Mouse (Mus musculus) gastrocnemius, postnatal 25 days (tissue): ENCODE data around the gene Cst6. TPM values are rescaled to one million over a fixed set of nuclear protein-coding genes. Genes with fewer than 3 reads are reported as not detected.
"Not testable (repeated sequence)": the region's sequence is repeated elsewhere in the genome, so short reads cannot be mapped to it uniquely, and the experiment has no call there.

Experiments
- DNase-seq: peaks from one replicate; pipeline ENCODE4 v3.0.0; 2022
- long read RNA-seq, 2 experiments: library from polyadenylated mRNA; stranded (forward); transcript quantifications; one replicate each; pipeline ENCODE4 v2.0.0; 2021
- total RNA-seq, 2 experiments: library from RNA; stranded (reverse); gene quantifications; 1 replicate in 1 of 2; 2 replicates in 1 of 2; pipeline ENCODE4 v1.2.3; 2021

Cst6 gene
- 10 to 100 TPM; 19.7 to 41.3 TPM for total RNA-seq
- long read RNA-seq, experiment 1, transcript Cst6-201 (3 exons, 3,951 nt), result major isoform, 33 of 35 reads
- long read RNA-seq, experiment 1, partial matches to known transcripts, result 2 of 35 reads
- long read RNA-seq, experiment 1, other reads (novel, unspliced or antisense), result 0 of 35 reads
- long read RNA-seq, experiment 2, transcript Cst6-201 (3 exons, 3,951 nt), result major isoform, 24 of 24 reads
- long read RNA-seq, experiment 2, partial matches to known transcripts, result 0 of 24 reads
- long read RNA-seq, experiment 2, other reads (novel, unspliced or antisense), result 0 of 24 reads

DNA sequence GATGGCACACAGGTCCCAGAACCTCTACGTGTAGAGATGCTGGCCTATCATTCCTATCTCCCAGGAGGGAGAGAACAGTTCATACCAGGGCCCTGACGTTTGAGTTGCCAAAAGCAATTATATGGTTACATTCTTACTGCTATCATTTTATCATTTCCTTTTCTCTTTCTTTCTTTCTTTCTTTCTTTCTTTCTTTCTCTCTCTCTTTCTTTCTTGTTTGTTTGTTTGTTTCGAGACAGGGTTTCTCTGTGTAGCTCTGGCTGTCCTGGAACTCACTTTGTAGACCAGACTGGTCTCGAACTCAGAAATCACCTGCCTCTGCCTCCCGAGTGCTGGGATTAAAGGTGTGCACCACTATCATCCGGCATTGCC lies at the start of gene Cst6:
Gene Cst6 (minus strand): TSS at position 73 of the 372 bp plus-strand sequence.
- DNase-seq, result not testable (repeated sequence)

DNA sequence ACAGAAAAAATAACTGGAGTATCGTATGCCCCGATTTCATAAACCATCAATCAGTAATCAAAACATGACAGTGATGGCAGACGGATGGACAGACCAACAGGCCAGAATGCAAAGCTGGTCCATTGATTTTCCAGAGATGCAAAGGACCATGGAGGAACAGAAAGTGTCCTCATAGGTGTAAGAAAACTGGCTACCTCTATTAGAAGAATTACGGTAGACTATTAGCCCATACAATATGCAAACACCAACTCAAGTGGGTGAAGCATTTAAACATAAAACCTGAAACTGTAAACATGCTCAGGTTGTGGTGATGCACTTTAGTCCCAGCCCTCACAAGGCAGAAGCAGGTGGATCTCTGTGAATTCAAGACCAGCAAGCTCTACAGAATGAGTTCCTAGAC lies 46.0 kb upstream of the Cst6 start:
- DNase-seq, result no peak

DNA sequence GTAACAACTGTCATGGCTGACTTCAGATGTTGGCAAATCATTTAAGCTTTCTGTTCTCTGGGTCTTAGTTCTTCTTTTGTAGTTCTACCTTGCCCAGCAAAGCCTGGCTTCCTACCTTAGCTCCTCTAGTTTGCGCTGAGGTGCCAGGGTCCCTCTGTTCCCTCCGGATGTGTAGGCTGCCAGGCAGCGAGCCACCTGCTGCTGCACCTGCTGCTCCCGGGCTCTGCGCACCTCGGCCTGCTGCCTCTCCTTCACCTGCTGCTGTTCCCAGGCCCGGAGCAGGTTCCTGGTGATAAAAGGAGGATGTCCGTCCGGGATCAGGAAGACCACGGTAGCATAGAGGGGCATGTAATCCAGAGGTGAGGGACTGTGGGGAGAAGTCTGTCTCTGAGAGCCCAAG lies 44.8 kb upstream of the Cst6 start:
- no peak for DNase-seq

DNA sequence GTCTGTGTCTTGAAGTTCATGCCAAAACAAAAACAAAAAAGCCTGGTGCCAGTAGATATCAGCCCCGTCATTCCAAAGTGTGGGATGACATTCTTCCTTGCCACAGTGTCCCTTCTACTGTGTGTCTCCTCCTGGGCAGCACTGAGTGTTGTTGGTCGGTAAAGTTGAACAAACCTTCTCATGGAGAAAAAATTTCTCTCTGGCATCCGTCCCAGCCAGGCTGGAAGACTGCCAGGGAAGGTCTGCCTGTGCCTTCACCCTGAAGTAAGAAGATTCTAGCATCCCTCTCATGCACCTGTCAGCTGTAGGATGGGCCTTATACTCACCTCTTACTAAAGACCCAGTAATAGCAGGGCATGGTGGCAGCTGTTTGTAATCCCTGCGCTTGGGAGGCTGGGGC lies 43.5 kb upstream of the Cst6 start:
- no peak for DNase-seq

DNA sequence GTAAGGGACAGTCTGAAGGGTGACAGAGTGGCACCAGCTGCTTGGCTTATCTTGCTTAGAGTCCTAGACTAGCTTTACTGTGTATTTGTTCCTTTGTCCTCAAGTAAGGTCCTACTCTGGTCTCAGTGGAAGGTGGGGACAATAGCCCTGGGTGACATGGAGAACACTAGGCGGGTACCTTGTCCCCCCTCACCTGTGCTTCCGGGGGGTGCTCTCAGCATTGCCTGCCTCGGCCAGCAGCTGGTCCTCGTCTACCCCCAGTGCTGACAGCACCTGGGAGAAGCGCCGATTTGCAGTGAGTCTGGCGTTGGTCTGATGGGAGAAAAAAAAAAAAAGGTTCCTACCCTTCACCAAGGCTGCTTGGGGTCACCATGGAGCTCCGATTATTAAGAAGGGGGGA lies 41.0 kb upstream of the Cst6 start:
- no peak for DNase-seq

DNA sequence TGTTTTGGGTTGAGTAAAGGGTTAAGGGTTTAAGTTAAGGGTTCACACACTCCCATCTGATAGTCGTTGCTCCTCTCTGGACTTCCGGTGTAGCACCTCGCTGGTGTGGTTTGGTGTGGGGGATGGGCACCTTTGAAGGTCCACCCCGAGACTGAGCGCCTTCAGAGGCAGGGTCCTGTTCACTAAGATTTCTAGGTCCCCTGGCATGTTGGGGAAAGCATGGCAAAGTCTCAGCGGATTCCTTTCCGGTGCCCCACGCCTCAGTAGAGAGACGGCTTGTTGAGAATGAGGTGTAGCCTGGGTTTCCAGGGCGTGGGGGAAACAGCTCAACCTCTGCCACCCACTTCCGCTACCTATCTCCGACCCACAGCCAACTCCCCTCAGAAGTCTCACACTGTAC lies 40.3 kb upstream of the Cst6 start:
- DNase-seq, result no peak

DNA sequence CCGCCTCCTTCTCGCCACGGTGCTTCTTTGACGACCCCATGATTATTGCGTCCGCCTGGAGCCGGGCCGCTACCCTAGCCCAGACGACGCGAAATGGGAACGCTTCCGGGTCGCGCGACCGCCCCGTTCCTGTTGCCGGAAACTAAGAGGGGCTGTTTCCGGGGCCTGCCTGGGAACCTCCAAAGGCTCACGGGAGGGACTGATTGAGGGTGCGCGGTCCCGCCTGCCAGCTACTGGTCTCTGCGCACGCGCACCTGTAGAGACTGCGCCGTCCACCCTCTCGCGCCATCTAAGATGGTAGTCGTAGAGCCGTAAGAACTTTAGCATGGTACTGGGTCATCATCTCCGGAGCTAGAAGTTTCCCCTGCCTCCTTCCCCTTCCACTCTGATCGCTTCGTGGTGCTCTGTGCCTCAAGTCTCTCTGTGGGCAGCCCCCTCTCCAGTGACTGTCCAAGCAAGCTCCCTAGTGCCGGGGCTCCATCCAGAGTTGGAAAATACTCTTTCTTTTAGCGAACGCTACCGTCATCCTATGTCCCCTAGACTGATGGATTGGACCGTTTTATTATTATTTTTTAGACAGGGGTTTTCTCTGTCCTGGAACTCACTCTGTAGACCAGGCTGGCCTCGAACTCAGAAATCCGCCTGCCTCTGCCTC lies 39.3 kb upstream of the Cst6 start, which contains the start of gene Sart1:
Gene Sart1 (minus strand): TSS at position 116 of the 655 bp plus-strand sequence.
- peak; percentile 95 for DNase-seq

DNA sequence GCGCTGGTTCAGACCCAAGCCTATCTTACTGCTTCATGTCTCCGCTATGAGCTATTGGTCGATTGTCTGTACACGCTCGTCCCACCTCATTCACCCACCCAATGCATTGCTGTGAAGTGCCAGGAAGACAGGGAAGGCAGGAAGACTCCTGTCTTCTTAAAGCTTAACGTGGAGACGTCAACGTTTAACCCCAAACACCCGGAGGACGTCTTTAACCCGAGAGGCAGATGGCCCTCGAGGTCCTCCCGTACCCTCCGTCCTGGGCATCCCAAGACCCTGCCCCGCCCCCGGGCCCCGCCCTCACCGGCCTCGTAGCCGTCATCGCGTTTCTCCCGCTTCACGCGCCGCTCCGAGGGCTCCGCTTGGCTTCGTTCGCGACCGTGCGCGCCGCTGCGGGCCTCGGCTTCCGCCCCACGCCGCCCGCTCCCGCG lies 38.7 kb upstream of the Cst6 start:
- no peak for DNase-seq

DNA sequence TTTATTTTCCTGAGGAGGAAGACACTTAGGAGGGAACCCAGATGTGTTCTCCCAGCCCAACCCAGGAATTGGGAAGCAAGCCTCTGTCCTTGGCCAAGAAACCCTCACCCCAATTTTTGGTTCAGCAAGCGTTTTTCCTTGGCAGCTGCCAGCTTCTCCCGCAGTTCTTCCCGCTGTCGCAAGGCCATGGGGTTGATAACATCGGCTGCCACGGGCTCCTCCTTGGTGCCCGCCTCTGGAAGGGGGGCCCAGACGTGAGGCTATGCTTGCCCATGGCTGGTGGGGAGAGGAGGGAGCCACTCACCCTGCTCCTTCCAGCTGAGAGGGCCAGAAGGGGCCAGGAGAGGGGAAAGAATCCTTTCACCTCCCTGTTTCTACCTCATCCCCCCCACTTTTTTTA lies 35.3 kb upstream of the Cst6 start:
- no peak for DNase-seq

DNA sequence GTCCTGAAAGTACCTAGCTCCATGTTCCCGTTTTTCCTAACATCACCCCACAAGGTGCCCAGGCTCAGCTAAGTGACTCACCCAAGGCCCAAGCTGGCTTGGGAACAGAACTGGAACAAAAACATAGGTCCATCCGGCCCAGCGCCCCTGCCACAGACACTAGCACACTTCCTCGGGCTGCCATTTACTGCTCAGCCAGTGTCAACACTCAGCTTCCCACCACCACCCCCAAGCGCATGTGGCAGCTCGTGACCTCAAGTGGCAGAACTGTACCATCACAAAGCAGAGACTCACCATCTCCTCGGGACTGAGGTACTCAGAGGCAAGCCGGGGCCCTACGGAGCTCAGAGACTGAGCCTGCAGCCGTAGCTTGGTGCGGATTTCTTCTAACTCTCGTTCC lies 34.0 kb upstream of the Cst6 start:
- no peak for DNase-seq

DNA sequence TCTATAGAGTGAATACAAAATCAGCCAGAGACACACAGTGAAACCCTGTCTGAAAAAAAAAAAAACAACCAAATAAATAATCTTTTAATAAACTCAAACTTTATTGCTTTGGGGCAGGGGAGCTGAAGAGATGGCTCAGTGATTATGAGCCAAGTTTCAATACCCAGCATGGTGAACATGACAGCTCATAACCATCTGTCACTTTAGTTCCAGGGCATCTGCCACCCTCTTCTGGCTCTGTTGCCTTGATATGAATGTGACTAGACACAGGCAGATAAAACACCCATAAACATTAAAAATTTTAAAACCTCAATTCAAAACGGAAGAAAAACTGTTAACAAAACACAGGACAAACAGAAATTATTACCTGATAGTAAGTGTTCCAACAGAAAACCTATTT lies 28.1 kb upstream of the Cst6 start:
- no peak for DNase-seq

DNA sequence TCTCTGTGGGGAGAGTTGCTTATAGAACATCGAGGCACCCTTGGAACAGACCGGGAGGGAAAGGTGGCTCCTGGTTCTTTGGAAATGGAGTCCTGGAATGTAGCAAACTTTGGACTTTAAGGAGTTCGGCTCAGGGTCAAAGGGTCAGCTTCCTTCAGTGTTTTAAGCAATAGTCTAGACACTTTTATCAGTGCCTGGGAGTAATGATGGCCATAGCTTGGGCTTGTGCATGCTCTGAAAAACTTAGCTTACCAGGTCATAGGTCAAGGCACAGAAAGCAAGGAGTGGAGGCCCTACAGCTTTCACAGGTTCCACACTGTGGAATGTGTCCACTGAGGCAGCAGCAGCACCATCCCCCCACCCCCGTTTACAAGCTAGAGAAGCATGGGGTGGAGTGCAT lies 25.4 kb upstream of the Cst6 start:
- no peak for DNase-seq

DNA sequence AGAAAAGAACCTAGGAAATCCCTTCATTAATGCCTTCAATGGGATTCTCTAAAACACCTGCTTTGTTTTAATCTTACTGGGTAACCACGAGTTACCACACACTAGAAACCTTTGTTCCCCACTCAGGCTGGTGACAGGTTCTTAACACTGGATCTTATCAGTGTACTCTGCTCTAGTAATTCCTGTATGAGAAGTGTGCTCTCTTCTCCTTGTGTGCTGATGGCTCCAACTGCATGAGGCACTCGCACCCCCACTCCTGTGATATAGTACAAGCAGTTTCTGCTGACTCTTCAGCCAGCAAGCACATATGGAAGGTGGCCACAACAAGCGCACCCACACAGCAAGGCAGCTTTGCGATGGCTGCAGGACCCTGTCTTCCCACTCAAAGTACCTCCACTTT lies 24.8 kb upstream of the Cst6 start:
- no peak for DNase-seq

DNA sequence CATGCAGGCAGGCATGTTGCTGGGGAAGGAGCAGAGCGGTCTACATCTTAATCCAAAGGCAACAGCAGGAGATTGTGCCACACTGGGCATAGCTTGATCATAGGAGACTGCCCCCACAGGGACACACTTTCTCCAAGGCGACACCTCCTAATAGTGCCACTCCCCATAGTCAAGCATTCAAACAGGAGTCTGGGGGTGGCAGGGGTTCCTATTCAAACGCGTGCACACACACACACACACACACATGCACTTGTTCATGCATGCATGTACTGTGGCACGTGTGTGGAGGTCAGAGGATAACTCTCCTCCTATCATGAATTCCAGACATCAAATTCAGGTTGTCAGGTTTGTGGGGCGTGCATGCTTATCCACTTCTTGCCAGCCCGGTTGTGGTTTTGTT lies 23.4 kb upstream of the Cst6 start:
- DNase-seq, result no peak

DNA sequence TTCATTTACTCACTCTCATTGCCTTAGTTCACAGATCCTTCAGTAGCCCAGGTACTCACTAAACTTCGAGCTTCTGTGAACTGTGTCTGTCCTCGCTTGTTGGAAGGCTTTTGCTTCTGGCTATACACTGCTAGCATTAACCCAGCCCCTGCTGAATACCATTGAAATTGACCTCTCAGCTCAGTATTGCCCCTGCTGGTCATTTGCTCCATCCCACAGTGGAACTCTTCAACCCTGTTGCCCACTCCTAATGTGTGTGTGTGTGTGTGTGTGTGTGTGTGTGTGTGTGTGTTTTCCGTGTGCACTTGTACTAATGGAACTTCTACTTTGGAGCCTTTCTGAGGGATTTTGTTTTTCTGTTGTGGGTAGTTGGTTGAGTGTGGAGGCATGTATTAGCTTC lies 21.6 kb upstream of the Cst6 start:
- DNase-seq, result no peak

DNA sequence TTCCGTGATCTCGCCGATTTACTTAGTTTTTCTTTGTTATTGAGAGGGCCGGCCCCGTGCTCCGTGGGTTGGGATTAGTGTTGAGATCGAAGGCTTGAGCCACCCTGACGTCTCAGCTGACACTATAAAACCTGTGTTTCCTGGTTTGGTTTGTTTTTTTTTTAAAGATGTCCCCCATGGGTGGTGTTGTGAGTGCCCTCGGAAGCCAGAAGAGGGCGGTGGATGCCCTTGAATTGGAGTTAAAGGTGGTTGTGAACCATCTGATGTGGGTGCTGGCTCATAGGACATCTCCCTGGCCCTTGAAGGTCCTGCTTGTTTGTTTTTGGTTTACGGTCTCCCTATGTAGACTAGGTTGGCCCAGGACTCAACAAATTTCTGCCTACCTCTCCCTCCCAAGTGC lies 18.1 kb upstream of the Cst6 start:
- DNase-seq, result no peak

DNA sequence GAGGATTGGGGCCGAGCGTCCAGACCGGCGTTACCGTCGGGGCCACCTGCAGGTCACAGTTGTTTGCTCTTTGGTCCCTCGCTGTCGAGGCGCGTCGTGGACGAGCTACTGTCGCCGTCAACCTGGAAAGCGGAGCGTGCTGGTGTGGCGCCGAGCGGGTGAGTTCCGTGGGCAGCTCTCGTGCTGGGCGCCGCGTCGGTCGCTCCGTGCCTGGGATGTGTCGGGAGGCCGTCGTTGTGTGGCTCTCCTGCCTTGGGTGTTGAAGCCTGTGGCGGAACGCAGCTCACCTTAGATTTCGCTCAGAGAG lies 17.6 kb upstream of the Cst6 start, which contains the start of gene Banf1:
Gene Banf1 (minus strand): TSS at position 116 of the 307 bp plus-strand sequence.
- no peak for DNase-seq

DNA sequence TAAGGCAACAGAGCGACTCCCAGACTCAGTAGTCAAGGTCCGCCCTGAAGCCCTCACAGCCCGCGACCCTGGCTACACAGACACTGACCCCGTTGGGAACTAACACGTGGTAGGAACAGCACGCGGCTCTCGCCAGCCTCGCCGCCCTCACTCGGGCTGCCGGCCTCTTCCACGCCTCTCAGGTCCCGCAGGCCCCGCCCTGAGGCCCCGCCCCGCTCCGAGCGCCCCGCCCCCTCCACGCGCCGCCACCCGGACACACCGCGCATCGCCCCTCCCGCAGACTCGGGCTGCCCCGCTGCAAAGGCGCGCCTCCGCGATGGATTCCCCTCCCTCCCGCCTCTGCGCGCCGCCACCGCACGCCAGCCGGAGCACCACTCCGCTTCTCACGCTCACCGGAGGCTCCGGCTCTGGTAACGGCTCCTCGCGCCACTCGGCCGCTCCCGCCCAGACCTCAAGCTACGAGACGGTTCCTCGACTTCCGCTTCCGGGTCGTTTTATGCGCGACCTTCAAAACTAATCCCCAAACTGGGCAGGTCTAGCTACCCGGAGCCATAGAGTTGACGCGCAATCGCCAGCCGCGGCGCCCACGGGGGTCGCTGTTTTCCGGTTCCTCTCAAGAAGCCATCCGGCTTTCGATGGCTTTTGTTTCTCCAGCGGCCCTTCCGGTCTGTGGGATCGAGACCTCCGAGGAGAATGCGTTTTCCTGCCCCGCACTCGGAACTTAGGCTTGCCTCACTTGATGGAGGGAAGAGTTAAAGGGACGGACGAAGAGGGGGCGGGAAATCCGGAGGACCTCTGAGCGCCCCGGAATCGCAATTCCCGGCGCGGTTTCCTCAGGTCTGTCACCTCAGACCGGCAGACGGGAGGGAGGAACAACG lies 17.0 kb upstream of the Cst6 start, which contains the start of gene Eif1ad:
Gene Eif1ad (plus strand): TSS at position 567 of the 878 bp plus-strand sequence.
- DNase-seq, result peak; percentile 93

DNA sequence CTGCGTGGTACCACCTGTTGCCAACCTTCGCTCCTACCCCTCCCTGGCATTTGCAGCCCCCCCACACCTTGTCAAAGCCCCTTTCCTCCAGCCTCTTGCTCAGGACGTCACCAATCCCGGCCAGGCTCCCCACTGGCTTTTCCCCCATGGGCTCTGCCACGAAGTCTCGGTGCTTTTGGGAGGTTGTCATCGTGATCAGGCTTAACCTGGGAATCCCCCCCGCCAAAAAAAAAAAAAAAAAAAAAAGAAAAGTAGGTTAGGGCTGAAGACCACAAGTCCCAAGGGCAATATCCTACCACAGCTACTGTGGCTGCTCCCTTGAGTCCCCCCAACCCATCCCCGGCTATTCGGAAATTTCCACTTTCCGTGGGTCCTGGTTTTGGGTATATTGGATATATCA lies 16.4 kb upstream of the Cst6 start:
- DNase-seq, result no peak

DNA sequence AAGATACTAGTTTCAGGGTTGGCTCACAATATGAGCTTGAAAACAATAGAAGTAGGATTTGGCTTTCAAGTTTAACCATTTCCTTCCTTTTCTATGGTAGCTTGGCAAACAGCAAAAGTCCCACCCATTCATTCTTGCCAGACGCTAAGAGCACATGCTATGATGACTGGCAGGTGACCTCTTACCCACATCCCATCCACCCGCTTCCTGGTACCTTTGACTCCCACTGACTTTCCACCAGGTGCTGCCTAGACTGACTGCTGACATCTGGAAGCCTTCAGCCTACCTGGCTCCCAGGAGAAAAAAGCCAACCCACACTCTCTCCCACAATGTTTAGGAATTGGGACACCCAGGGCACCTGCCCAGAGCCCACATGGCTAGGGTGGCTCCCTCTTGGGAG lies 14.8 kb upstream of the Cst6 start:
- no peak for DNase-seq

DNA sequence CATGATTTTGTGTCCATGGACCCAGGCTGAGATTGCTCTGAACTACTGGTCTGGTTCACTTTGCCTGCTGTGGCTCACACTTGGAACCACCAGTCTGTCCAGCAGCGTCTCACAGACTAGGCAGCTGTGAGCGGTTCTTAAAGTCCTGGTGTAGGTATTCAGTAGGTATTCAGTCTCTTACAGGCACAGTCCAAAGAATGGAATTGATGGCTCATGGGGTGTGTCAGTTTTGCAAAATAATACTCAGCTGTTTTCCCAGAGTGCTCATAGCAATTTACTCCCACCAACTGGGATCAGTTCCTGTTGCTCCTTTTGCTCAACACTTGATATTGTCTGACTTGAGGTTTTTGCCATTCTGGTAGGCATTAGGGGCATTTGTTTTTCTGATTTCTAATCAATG lies 12.8 kb upstream of the Cst6 start:
- no peak for DNase-seq

DNA sequence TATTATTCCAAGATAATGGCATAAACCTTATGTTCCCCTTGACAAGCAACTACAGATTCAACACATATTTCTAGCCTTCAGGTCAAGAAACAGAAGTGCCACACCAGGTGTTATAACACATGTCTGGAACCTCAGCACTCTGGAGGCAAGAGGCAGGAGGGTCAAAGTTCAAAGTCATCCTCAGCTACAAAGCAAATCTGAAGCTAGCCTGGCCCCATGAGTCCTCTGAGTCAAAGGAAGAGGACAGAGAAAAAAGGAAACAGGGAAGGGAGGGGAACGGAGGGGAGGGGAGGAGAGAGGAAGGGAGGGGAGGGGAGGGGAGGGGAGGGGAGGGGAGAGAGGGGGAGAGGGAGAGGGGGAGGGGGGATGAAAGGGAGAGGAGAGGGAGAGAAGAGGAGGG lies 6.7 kb upstream of the Cst6 start:
- DNase-seq, result no peak

DNA sequence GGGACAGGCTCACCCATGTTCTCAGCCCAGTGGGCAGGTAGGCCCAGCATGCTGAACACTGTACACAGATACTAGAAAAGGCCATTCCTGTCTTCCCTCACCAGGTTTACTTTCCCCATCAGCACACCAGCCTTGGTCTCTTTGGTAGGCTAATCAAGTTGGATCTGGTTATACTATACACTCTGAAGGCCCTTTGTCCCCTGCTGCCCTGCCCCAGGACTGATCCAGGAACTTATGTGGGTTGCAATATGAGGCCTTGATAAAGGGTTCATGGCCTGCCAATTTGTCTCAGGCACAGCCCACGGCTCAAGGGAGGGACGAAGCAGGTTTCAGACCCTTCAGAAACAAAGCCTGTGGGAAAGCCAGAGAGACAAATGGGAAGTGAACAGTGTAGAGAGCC lies 4.2 kb upstream of the Cst6 start:
- DNase-seq, result no peak
